Mouse (Mus musculus): ENCODE data around the gene Gabbr2.

DNA sequence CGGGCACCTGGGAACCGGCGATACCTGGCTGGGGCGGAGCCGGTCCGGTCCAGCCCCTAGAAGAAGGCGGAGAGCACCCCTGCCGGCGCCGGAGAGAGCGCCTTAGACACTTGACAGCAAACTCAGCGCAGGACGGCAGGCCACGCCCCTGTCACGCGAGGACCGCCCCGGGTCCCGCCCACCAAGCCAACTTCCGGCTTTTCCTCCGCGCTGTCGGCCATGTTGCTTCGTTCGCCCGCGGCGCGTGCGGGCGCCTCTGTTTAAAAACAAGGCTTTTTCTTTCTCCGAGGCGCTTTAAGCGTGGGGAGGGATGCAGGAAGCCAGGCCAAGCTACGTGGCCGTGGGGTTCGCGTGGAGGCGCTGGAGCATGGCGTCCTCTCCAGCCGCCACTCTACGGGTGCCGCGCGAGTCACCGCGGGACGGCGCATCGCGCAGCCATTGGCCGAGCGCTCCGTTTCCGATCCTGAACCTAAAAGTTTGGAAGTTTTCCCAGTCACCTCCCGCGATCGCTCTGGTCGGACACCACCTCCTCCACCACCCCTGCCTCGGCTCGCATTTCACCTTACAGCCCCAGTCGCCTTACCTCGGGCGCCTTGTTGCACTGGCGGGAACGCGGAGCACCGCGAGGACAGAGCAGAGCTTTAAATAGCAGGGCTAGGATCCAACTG is 341.5 kb downstream of the Gabbr2 start, which contains the start of gene Tbc1d2:
- TF ChIP-seq TAL1 (IDR thresholded peaks at IDR 0.05; ENCODE audit: low read length) (no peak), GATA1 (IDR thresholded peaks at IDR 0.05; ENCODE audit: low read length) (no peak)

All from erythroblast, embryonic 14.5 days (primary cell).